Mouse (Mus musculus): Measurements from ENCODE around the gene Mdm2. TPM values are rescaled to one million over a fixed set of nuclear protein-coding genes. Genes with fewer than 3 reads are reported as not detected.

Gene Mdm2
- polyA plus RNA-seq, 1 experiment = 41.8 TPM

GRCm38 (mm10) chr10:117692173-117692572 lies 18.4 kb downstream of the Mdm2 start:
- no peaks in the 10 kb centered on the region for H3K27me3 ChIP-seq (replicated peaks)
- peaks cover 4% of the 10 kb centered on the region; the same call in 1 of the 2 replicates for H3K4me1 ChIP-seq
- peaks cover 95% of the 10 kb centered on the region for H3K36me3 ChIP-seq (replicated peaks; ENCODE audit: low read length)
- H3K9me3 ChIP-seq = no peaks in the 10 kb centered on the region
- TF ChIP-seq FLI1 (IDR thresholded peaks at IDR 0.05; ENCODE audit: low read length) (no peak), GATA1 (IDR thresholded peaks at IDR 0.05; ENCODE audit: borderline replicate concordance, low read length) (no peak)
- no peak overlapping the region for H3K4me3 ChIP-seq (replicated peaks)

DNA sequence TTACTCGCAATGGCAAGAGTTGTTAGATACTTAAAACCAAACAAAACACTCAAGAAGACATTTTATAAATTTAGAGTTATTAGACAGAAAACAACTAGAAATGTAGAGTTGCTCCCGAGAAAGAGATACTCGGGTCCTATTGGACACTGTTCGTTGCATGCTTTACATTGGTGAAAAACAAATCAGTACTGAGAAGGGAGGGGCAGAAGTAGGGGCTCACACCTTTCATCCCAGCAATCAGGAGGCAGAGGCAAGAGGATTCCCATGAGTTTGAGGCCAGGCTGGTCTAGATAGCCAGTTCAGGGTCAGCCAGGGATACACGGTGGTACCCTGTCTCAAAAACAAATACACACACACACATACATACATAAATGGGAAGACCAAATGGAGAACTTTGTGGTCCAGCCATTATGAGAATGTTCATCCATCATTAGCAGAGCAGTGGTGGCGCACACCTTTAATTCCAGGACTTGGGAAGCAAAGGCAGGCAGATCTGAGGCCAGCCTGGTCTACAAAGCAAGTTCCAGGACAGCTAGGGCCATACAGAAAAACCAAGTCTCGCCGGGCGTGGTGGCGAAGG lies 19.1 kb downstream of the Mdm2 start:
- TF ChIP-seq GATA1 (IDR thresholded peaks at IDR 0.05; ENCODE audit: borderline replicate concordance, low read length) = no peak
- no peak for TF ChIP-seq FLI1 (IDR thresholded peaks at IDR 0.05; ENCODE audit: low read length)
- peaks cover 88% of the 10 kb centered on the region for H3K36me3 ChIP-seq (replicated peaks; ENCODE audit: low read length)
- peaks cover 4% of the 10 kb centered on the region; the same call in 1 of the 2 replicates for H3K4me1 ChIP-seq
- H3K27me3 ChIP-seq (replicated peaks) = no peaks in the 10 kb centered on the region
- no peak overlapping the region for H3K4me3 ChIP-seq (replicated peaks)
- no peaks in the 10 kb centered on the region for H3K9me3 ChIP-seq

DNA sequence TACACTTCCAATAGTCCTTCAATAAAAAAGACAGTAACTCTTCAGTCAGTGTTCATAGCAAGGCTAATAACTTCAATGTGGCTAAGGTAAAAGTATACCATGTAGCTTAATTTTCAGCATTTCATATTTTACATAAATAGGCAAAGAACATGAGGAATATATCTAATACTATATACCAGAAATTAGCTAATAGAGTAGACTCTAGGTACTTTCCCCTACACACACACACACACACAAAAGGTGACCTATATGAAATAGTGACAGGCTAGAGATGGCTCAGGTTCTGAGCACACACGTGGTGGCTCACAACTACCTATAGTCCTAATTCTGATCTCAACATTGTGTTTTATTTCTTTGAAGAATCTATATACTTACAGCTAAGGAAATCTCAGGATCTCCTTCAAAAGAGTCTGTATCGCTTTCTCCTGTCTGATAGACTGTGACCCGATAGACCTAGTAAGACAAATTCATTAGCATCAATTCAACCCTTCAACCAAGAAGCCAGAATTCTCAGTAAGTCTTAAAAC lies 19.7 kb downstream of the Mdm2 start:
- no peaks in the 10 kb centered on the region for H3K27me3 ChIP-seq (replicated peaks)
- peaks cover 5% of the 10 kb centered on the region; the same call in 1 of the 2 replicates for H3K4me1 ChIP-seq
- peaks cover 82% of the 10 kb centered on the region for H3K36me3 ChIP-seq (replicated peaks; ENCODE audit: low read length)
- no peaks in the 10 kb centered on the region for H3K9me3 ChIP-seq
- TF ChIP-seq FLI1 (IDR thresholded peaks at IDR 0.05; ENCODE audit: low read length) = no peak
- TF ChIP-seq GATA1 (IDR thresholded peaks at IDR 0.05; ENCODE audit: borderline replicate concordance, low read length) = no peak
- H3K4me3 ChIP-seq (replicated peaks) = no peak overlapping the region

GRCm38 (mm10) chr10:117690101-117690352 lies 20.5 kb downstream of the Mdm2 start:
- H3K4me1 ChIP-seq = peaks cover 8% of the 10 kb centered on the region; the same call in 1 of the 2 replicates
- H3K36me3 ChIP-seq (replicated peaks; ENCODE audit: low read length) = peaks cover 74% of the 10 kb centered on the region
- no peak overlapping the region for H3K4me3 ChIP-seq (replicated peaks)
- no peaks in the 10 kb centered on the region for H3K27me3 ChIP-seq (replicated peaks)
- no peaks in the 10 kb centered on the region for H3K9me3 ChIP-seq
- no peak for TF ChIP-seq FLI1 (IDR thresholded peaks at IDR 0.05; ENCODE audit: low read length)
- no peak for TF ChIP-seq GATA1 (IDR thresholded peaks at IDR 0.05; ENCODE audit: borderline replicate concordance, low read length)

DNA sequence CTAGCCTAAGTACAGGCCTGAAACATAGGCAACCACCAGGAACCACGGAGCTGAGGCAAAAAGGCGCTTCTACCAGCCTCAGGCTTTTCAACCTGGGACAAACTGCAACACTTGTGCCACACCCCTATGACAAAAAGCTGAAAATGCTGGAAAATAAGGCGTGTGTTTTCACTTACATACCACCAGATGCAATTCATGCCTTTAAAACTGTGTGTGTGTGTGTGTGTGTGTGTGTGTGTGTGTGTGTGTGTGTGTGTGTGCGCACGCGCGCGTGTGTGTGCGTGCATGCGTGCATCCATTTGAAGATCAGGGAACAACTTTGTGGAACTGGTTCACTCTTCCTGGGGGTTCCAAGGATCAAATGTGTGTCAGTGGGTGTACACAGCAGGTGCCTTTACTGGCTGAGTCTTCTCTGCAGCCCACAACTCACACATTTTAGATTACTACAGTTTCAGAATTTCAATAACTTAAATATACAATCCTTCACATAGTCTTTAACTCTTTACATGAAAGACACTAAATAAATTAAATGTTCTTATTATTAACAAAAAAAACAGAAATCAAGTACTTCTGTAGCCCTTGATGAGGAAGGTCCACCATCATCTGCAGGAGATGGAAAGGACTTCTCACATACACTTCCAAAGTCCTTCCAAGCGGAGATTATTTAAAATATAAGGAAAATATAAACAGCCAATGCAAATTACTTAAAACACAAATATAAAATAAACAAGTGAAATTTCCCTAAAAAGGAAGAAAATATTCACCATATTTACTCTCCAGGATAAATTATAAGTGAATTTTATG lies 21.1 kb downstream of the Mdm2 start:
- H3K27me3 ChIP-seq (replicated peaks) = no peaks in the 10 kb centered on the region
- peaks cover 5% of the 10 kb centered on the region; the same call in 1 of the 2 replicates for H3K4me1 ChIP-seq
- H3K36me3 ChIP-seq (replicated peaks; ENCODE audit: low read length) = peaks cover 69% of the 10 kb centered on the region
- no peak overlapping the region for H3K4me3 ChIP-seq (replicated peaks)
- TF ChIP-seq FLI1 (IDR thresholded peaks at IDR 0.05; ENCODE audit: low read length) (no peak), GATA1 (IDR thresholded peaks at IDR 0.05; ENCODE audit: borderline replicate concordance, low read length) (no peak)
- no peaks in the 10 kb centered on the region for H3K9me3 ChIP-seq

DNA sequence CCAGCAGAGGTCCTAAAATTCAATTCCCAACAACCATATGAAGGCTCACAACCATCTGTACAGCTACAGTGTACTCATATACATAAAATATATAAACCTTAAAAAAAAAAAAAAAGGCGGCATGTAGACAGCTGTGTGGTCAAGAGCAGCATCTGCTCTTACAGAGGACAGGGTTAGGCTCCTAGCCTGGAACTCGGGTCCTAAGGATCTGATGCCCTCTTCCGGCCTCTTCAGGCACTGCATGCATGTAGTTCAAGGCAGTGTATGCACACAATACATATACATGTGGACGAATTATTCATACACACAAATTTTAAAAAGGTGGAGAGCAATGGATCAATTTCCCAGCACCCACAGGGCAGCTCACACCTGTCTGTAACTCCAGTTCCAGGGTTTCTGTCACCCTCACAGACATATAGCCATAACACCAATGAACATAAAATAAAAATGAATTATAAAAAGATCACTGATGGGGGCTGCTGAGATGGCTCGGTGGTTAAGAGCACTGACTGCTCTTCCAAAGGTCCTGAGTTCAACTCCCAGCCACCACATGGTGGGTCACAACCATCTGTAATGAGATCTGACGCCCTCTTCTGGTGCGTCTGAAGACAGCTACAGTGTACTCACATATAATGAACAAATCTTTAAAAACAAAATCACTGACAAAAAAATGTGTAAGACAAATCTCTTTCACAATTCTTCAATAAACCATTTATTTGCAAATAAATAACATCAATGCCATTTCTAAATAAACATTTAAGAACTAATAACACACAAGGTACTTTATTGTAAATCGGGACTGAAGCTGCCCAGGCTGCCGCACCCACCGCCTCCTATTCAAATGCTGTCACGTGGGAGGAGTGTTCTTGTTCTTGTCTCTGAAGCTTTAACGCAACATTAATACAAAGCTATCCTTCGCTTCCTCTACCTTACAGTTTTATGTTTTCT lies 22.1 kb downstream of the Mdm2 start:
- Histone ChIP-seq H3K4me1 (peaks cover 8% of the 10 kb centered on the region; the same call in 1 of the 2 replicates), H3K36me3 (replicated peaks; ENCODE audit: low read length) (peaks cover 58% of the 10 kb centered on the region), H3K9me3 (no peaks in the 10 kb centered on the region), H3K4me3 (replicated peaks) (no peak overlapping the region), H3K27me3 (replicated peaks) (peaks cover 3% of the 10 kb centered on the region)
- no peak for TF ChIP-seq FLI1 (IDR thresholded peaks at IDR 0.05; ENCODE audit: low read length)

GRCm38 (mm10) chr10:117687577-117687976 lies 23.0 kb downstream of the Mdm2 start:
- Histone ChIP-seq H3K36me3 (replicated peaks; ENCODE audit: low read length) (peaks cover 51% of the 10 kb centered on the region), H3K4me3 (replicated peaks) (no peak overlapping the region), H3K9me3 (no peaks in the 10 kb centered on the region), H3K4me1 (peaks cover 8% of the 10 kb centered on the region; the same call in 1 of the 2 replicates), H3K27me3 (replicated peaks) (peaks cover 3% of the 10 kb centered on the region)
- TF ChIP-seq FLI1 (IDR thresholded peaks at IDR 0.05; ENCODE audit: low read length) (no peak), GATA1 (IDR thresholded peaks at IDR 0.05; ENCODE audit: borderline replicate concordance, low read length) (no peak)

DNA sequence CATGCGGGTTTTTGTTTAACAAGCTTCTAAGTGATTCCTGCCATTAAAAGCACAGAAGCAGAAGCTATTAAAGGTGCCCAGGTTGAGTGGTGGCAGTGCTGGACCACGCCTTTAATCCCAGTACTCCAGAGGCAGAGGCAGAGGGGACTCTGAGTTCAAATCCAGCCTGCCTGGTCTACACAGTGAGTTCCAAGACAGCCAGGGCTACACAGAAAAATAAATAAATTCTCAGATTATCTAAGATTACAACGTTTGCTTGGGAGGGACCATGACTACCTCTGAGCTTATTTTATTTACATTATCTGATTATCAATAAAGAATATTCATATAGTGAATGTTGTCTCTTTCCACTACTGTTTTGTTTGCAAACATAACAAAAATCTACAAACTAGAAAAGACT lies 23.5 kb downstream of the Mdm2 start:
- peaks cover 46% of the 10 kb centered on the region for H3K36me3 ChIP-seq (replicated peaks; ENCODE audit: low read length)
- H3K9me3 ChIP-seq = no peaks in the 10 kb centered on the region
- peaks cover 3% of the 10 kb centered on the region for H3K27me3 ChIP-seq (replicated peaks)
- no peak overlapping the region for H3K4me3 ChIP-seq (replicated peaks)
- TF ChIP-seq GATA1 (IDR thresholded peaks at IDR 0.05; ENCODE audit: borderline replicate concordance, low read length) = no peak
- no peak for TF ChIP-seq FLI1 (IDR thresholded peaks at IDR 0.05; ENCODE audit: low read length)
- peaks cover 8% of the 10 kb centered on the region; the same call in 1 of the 2 replicates for H3K4me1 ChIP-seq

- no peaks in the 10 kb centered on the region for H3K9me3 ChIP-seq
- H3K36me3 ChIP-seq (replicated peaks; ENCODE audit: low read length) = peaks cover 37% of the 10 kb centered on the region
- TF ChIP-seq GATA1 (IDR thresholded peaks at IDR 0.05; ENCODE audit: borderline replicate concordance, low read length) = no peak
- TF ChIP-seq FLI1 (IDR thresholded peaks at IDR 0.05; ENCODE audit: low read length) = no peak
- H3K4me1 ChIP-seq = peaks cover 8% of the 10 kb centered on the region; the same call in 1 of the 2 replicates
- H3K4me3 ChIP-seq (replicated peaks) = no peak overlapping the region
- H3K27me3 ChIP-seq (replicated peaks) = peaks cover 5% of the 10 kb centered on the region
Measured at GRCm38 (mm10) chr10:117685849-117686591, 24.5 kb downstream of the Mdm2 start.
